Mouse (Mus musculus) thymus, adult 2 months (tissue): ENCODE results near the gene Onecut1.

ENCODE experiments used
- CTCF ChIP-seq: fragments of 200-500 bp; IDR thresholded peaks from 2 replicates; pipeline ENCODE4 v1.5.1; 2012; ENCODE audit warnings: mild to moderate bottlenecking, control low read depth, low read length, moderate library complexity, borderline replicate concordance; ENCODE audit not compliant: control insufficient read depth, poor library complexity, insufficient read depth; ENCODE audit errors: extremely low read depth
- POLR2A ChIP-seq: fragments of 200-500 bp; IDR thresholded peaks from 2 replicates; pipeline ENCODE4 v1.6.1; 2012; ENCODE audit warnings: mild to moderate bottlenecking, low read length, control low read depth, moderate library complexity; ENCODE audit not compliant: control insufficient read depth, poor library complexity, insufficient read depth; ENCODE audit errors: extremely low read depth

DNA sequence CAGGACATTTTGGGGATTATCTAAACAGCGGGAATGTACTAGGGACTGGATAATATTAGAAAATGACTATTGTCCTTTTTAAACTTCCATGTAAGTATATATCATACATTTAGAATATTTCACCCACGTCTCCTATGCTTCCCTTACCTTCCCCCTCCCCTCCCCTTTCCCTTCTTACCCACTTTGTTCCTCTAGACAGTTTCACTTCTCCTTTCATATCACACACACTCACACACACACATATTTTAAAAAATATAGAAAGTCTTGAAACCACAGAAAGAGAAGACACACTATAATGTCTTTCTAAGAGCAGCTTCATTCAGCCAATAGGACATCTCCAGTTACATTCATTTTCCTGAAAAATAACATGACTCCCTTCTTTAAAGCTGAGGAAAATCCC lies 36.6 kb upstream of the Onecut1 start:
- no peak for TF ChIP-seq POLR2A
- no peak for TF ChIP-seq CTCF
